Mouse (Mus musculus) midbrain, embryonic 12.5 days (tissue): ENCODE measurements at regions not wholly inside any gene's neighbourhood (a gene's known extent, or its start where the extent isn't known, plus 50 kb on each side); places are given as distances from the start of the nearest gene placed in this dataset.

ENCODE experiments used
- ATAC-seq: fragments of 200-750 bp; cut with Nextera tagmentation; 2 replicates; pipeline ENCODE4 v1.8.0; 2017; ENCODE audit warnings: low read depth, moderate TSS enrichment, moderate library complexity; ENCODE audit not compliant: low FRiP score
- H3K27ac ChIP-seq: fragments of 300-500 bp; sonication (generic); replicated peaks from 2 replicates; pipeline ENCODE4 v1.5.1; 2016; ENCODE audit warnings: mild to moderate bottlenecking
- H3K27me3 ChIP-seq: fragments of 300-500 bp; sonication (generic); 2 replicates; pipeline ENCODE4 v1.6.1; 2016; ENCODE audit warnings: mild to moderate bottlenecking
- H3K36me3 ChIP-seq: fragments of 300-500 bp; sonication (generic); 2 replicates; pipeline ENCODE4 v1.6.1; 2016
- H3K4me1 ChIP-seq: fragments of 300-500 bp; sonication (generic); 2 replicates; pipeline ENCODE4 v1.6.1; 2016
- H3K4me2 ChIP-seq: fragments of 300-500 bp; sonication (generic); replicated peaks from 2 replicates; pipeline ENCODE4 v1.6.1; 2016; ENCODE audit warnings: mild to moderate bottlenecking, moderate library complexity
- H3K4me3 ChIP-seq: fragments of 300-500 bp; sonication (generic); 2 replicates; pipeline ENCODE4 v1.5.1; 2016; ENCODE audit warnings: mild to moderate bottlenecking
- H3K9ac ChIP-seq: fragments of 300-500 bp; sonication (generic); replicated peaks from 2 replicates; pipeline ENCODE4 v1.6.1; 2016; ENCODE audit warnings: mild to moderate bottlenecking, moderate library complexity
- H3K9me3 ChIP-seq: fragments of 300-500 bp; sonication (generic); 2 replicates; pipeline ENCODE4 v1.6.1; 2016; ENCODE audit warnings: mild to moderate bottlenecking
- WGBS: fragments of 180-500 bp; shearing (Covaris S2); methylation state at CpG from one replicate; pipeline ENCODE4 v1.1.7; 2016; 5-methylcytosine and 5-hydroxymethylcytosine counted together

GRCm38 (mm10) chr5:126629826-126630225 is 611.8 kb upstream of the Tmem132c start:
- no peak overlapping the region for H3K27ac ChIP-seq
- H3K27me3 ChIP-seq = no peaks in the 10 kb centered on the region
- no peaks in the 10 kb centered on the region for H3K36me3 ChIP-seq
- no peak overlapping the region for H3K4me3 ChIP-seq
- no peak for ATAC-seq
- no peak overlapping the region for H3K9ac ChIP-seq
- no peak overlapping the region for H3K4me2 ChIP-seq
- H3K4me1 ChIP-seq = no peaks in the 10 kb centered on the region
- 28% methylated on average over 2 of the region's 2 CpGs for WGBS
- H3K9me3 ChIP-seq = no peaks in the 10 kb centered on the region

- no peak overlapping the region for H3K9ac ChIP-seq
- H3K4me3 ChIP-seq = no peak overlapping the region
- H3K27ac ChIP-seq = no peak overlapping the region
- no peak for ATAC-seq
- no peaks in the 10 kb centered on the region for H3K9me3 ChIP-seq
- WGBS = 85% methylated on average over 7 of the region's 7 CpGs
- H3K27me3 ChIP-seq = no peaks in the 10 kb centered on the region
- H3K4me2 ChIP-seq = no peak overlapping the region
- H3K36me3 ChIP-seq = no peaks in the 10 kb centered on the region
- H3K4me1 ChIP-seq = no peaks in the 10 kb centered on the region
Measured at GRCm38 (mm10) chr5:126650415-126650814, 591.2 kb upstream of the Tmem132c start.

- Histone ChIP-seq H3K9me3 (no peaks in the 10 kb centered on the region), H3K4me2 (no peak overlapping the region), H3K36me3 (no peaks in the 10 kb centered on the region), H3K4me1 (no peaks in the 10 kb centered on the region), H3K9ac (no peak overlapping the region), H3K27ac (no peak overlapping the region), H3K4me3 (no peak overlapping the region), H3K27me3 (no peaks in the 10 kb centered on the region)
- ATAC-seq = no peak
- WGBS = 17% methylated on average over 3 of the region's 3 CpGs
Measured at GRCm38 (mm10) chr5:126651367-126651766, 590.2 kb upstream of the Tmem132c start.

GRCm38 (mm10) chr5:126662648-126663047 is 579.0 kb upstream of the Tmem132c start:
- Histone ChIP-seq H3K4me3 (no peak overlapping the region), H3K27me3 (no peaks in the 10 kb centered on the region), H3K9me3 (no peaks in the 10 kb centered on the region), H3K9ac (no peak overlapping the region), H3K4me2 (no peak overlapping the region), H3K36me3 (no peaks in the 10 kb centered on the region), H3K27ac (no peak overlapping the region), H3K4me1 (no peaks in the 10 kb centered on the region)
- no peak for ATAC-seq
- 91% methylated on average over 4 of the region's 4 CpGs for WGBS

- no peaks in the 10 kb centered on the region for H3K9me3 ChIP-seq
- WGBS = 83% methylated on average over 1 of the region's 1 CpGs
- no peaks in the 10 kb centered on the region for H3K4me1 ChIP-seq
- H3K27ac ChIP-seq = no peak overlapping the region
- H3K4me3 ChIP-seq = no peak overlapping the region
- H3K27me3 ChIP-seq = no peaks in the 10 kb centered on the region
- H3K4me2 ChIP-seq = no peak overlapping the region
- ATAC-seq = no peak
- no peak overlapping the region for H3K9ac ChIP-seq
- H3K36me3 ChIP-seq = no peaks in the 10 kb centered on the region
Measured at GRCm38 (mm10) chr5:126671156-126671555, 570.5 kb upstream of the Tmem132c start.

- no peaks in the 10 kb centered on the region for H3K27me3 ChIP-seq
- H3K27ac ChIP-seq = no peak overlapping the region
- H3K36me3 ChIP-seq = no peaks in the 10 kb centered on the region
- H3K4me1 ChIP-seq = no peaks in the 10 kb centered on the region
- no peak overlapping the region for H3K9ac ChIP-seq
- 80% methylated on average over 6 of the region's 6 CpGs for WGBS
- H3K9me3 ChIP-seq = no peaks in the 10 kb centered on the region
- no peak for ATAC-seq
- no peak overlapping the region for H3K4me3 ChIP-seq
- H3K4me2 ChIP-seq = no peak overlapping the region
Measured at GRCm38 (mm10) chr5:126680262-126680661, 561.3 kb upstream of the Tmem132c start.

GRCm38 (mm10) chr5:126699314-126699713 is 542.3 kb upstream of the Tmem132c start:
- WGBS = 61% methylated on average over 4 of the region's 4 CpGs

GRCm38 (mm10) chr5:126703516-126704282 is 537.9 kb upstream of the Tmem132c start:
- Histone ChIP-seq H3K4me3 (no peak overlapping the region), H3K9me3 (no peaks in the 10 kb centered on the region), H3K27me3 (no peaks in the 10 kb centered on the region), H3K27ac (no peak overlapping the region), H3K9ac (no peak overlapping the region), H3K4me1 (no peaks in the 10 kb centered on the region), H3K4me2 (no peak overlapping the region), H3K36me3 (no peaks in the 10 kb centered on the region)
- 84% methylated on average over 8 of the region's 8 CpGs for WGBS
- no peak for ATAC-seq

More at GRCm38 (mm10) chr5:126699314-126699713, 542.3 kb upstream of the Tmem132c start:
- H3K4me2 ChIP-seq = no peak overlapping the region
- no peaks in the 10 kb centered on the region for H3K36me3 ChIP-seq
- no peak overlapping the region for H3K9ac ChIP-seq
- H3K27me3 ChIP-seq = no peaks in the 10 kb centered on the region
- no peaks in the 10 kb centered on the region for H3K9me3 ChIP-seq
- no peak overlapping the region for H3K4me3 ChIP-seq
- ATAC-seq = no peak
- 0 out of 2 replicates have a peak, but pooled peaks cover 4% of the 10 kb centered on the region for H3K4me1 ChIP-seq
- no peak overlapping the region for H3K27ac ChIP-seq

- Histone ChIP-seq H3K27ac (no peak overlapping the region), H3K4me1 (no peaks in the 10 kb centered on the region), H3K9ac (no peak overlapping the region), H3K27me3 (no peaks in the 10 kb centered on the region), H3K9me3 (no peaks in the 10 kb centered on the region), H3K36me3 (no peaks in the 10 kb centered on the region), H3K4me2 (no peak overlapping the region), H3K4me3 (no peak overlapping the region)
- ATAC-seq = no peak
- WGBS = 79% methylated on average over 11 of the region's 11 CpGs
Measured at GRCm38 (mm10) chr5:126705871-126706270, 535.7 kb upstream of the Tmem132c start.

GRCm38 (mm10) chr5:126706701-126707100 is 534.9 kb upstream of the Tmem132c start:
- Histone ChIP-seq H3K4me3 (no peak overlapping the region), H3K9ac (no peak overlapping the region), H3K4me1 (no peaks in the 10 kb centered on the region), H3K4me2 (no peak overlapping the region), H3K27me3 (no peaks in the 10 kb centered on the region), H3K36me3 (no peaks in the 10 kb centered on the region), H3K27ac (no peak overlapping the region), H3K9me3 (no peaks in the 10 kb centered on the region)
- ATAC-seq = no peak
- WGBS = 81% methylated on average over 4 of the region's 4 CpGs

GRCm38 (mm10) chr5:126714672-126715071 is 526.9 kb upstream of the Tmem132c start:
- no peaks in the 10 kb centered on the region for H3K9me3 ChIP-seq
- 72% methylated on average over 6 of the region's 6 CpGs for WGBS
- H3K36me3 ChIP-seq = no peaks in the 10 kb centered on the region
- no peaks in the 10 kb centered on the region for H3K27me3 ChIP-seq
- ATAC-seq = no peak
- no peak overlapping the region for H3K27ac ChIP-seq
- no peak overlapping the region for H3K9ac ChIP-seq
- no peak overlapping the region for H3K4me3 ChIP-seq
- no peak overlapping the region for H3K4me2 ChIP-seq
- no peaks in the 10 kb centered on the region for H3K4me1 ChIP-seq

- H3K9me3 ChIP-seq = no peaks in the 10 kb centered on the region
- H3K4me2 ChIP-seq = no peak overlapping the region
- H3K27me3 ChIP-seq = no peaks in the 10 kb centered on the region
- H3K4me1 ChIP-seq = 0 out of 2 replicates have a peak, but pooled peaks cover 2% of the 10 kb centered on the region
- H3K36me3 ChIP-seq = no peaks in the 10 kb centered on the region
- no peak overlapping the region for H3K4me3 ChIP-seq
- WGBS = 94% methylated on average over 2 of the region's 2 CpGs
- ATAC-seq = no peak
- H3K27ac ChIP-seq = no peak overlapping the region
- H3K9ac ChIP-seq = no peak overlapping the region
Measured at GRCm38 (mm10) chr5:126718421-126718820, 523.2 kb upstream of the Tmem132c start.

- H3K4me3 ChIP-seq = no peak overlapping the region
- no peaks in the 10 kb centered on the region for H3K27me3 ChIP-seq
- H3K4me2 ChIP-seq = no peak overlapping the region
- H3K9ac ChIP-seq = no peak overlapping the region
- ATAC-seq = no peak
- H3K4me1 ChIP-seq = 0 out of 2 replicates have a peak, but pooled peaks cover 2% of the 10 kb centered on the region
- WGBS = 85% methylated on average over 2 of the region's 2 CpGs
- no peak overlapping the region for H3K27ac ChIP-seq
- no peaks in the 10 kb centered on the region for H3K9me3 ChIP-seq
- no peaks in the 10 kb centered on the region for H3K36me3 ChIP-seq
Measured at GRCm38 (mm10) chr5:126721300-126721699, 520.3 kb upstream of the Tmem132c start.
